Mouse (Mus musculus) megakaryocyte, embryonic 14.5 days (primary cell): ENCODE data around the gene Fgfr2. TPM values are rescaled to one million over a fixed set of nuclear protein-coding genes. Genes with fewer than 3 reads are reported as not detected.

Experiments
- H3K27me3 ChIP-seq: replicated peaks from 2 replicates; pipeline ENCODE3; 2012; ENCODE audit warnings: inconsistent platforms
- H3K36me3 ChIP-seq: replicated peaks from 2 replicates; pipeline ENCODE3; 2012; ENCODE audit warnings: low read length, inconsistent platforms, mixed read lengths
- H3K4me1 ChIP-seq: 2 replicates; pipeline ENCODE4 v1.6.1; 2012; ENCODE audit warnings: inconsistent platforms
- H3K4me3 ChIP-seq: replicated peaks from 2 replicates; pipeline ENCODE3; 2012; ENCODE audit warnings: moderate library complexity, mild to moderate bottlenecking, inconsistent platforms
- H3K9me3 ChIP-seq: 2 replicates; pipeline ENCODE4 v1.6.1; 2012; ENCODE audit warnings: inconsistent platforms
- FLI1 ChIP-seq: IDR thresholded peaks from 2 replicates; pipeline ENCODE4 v1.6.1; 2012; ENCODE audit warnings: low read length, inconsistent platforms, mixed read lengths
- GATA1 ChIP-seq: IDR thresholded peaks from 3 replicates; pipeline ENCODE4 v1.6.1; 2012; ENCODE audit warnings: mixed read lengths, low read length, inconsistent platforms, borderline replicate concordance
- polyA plus RNA-seq: library from polyadenylated mRNA; stranded (reverse); fragments of >175 nt; gene quantifications from 2 replicates; pipeline ENCODE4 v1.2.3, GENCODE M21; 2012; ENCODE audit warnings: low replicate concordance; ENCODE audit not compliant: insufficient read depth

The Fgfr2 gene
- polyA plus RNA-seq, 1 experiment = 0.45 TPM

DNA sequence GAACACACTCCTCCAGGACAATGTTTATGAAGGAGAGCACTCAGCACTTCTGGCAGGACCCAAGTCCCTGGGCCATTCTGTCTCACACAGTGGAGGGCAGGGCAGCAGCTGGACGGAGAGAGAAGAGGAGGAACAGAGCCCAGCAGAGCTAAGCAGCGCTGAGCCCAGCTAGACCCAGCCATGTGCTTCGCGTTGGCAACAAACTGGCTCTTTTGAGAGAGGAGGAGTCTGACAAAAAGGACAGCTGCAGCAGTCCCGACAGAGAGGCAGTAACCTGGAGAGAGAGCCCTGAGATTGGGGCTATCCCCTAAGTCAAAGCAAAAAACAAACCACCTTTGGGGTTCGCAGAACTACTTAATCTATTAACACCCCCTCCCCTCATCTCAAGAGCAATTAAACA lies 312.8 kb downstream of the Fgfr2 start:
- H3K9me3 ChIP-seq = no peaks in the 10 kb centered on the region

DNA sequence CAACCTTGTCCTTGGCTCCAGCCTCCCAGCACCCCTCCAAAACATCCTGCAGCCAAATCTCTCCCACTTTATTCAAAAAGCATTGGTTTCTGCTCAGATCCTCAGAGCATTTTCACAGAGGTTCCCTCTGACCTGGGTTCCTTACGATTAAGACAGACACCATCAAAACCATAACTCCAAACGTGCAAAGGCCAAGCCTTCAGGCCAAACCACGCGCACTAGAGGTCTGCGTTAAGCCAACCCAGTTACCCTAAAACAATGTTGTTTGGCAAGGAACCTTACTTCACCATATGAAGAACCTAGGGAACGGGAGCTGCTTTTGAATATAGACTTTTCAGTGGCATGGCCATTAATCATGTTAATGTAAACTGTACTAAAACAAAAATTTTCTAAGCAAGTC lies 313.4 kb downstream of the Fgfr2 start:
- Histone ChIP-seq H3K4me3 (peak overlapping the region; percentile 71), H3K4me1 (peaks cover 75% of the 10 kb centered on the region), H3K9me3 (no peaks in the 10 kb centered on the region), H3K36me3 (peaks cover 34% of the 10 kb centered on the region), H3K27me3 (no peaks in the 10 kb centered on the region)
- TF ChIP-seq GATA1 (no peak), FLI1 (no peak)

More for the DNA sequence above, 312.8 kb downstream of the Fgfr2 start:
- H3K36me3 ChIP-seq = peaks cover 29% of the 10 kb centered on the region
- TF ChIP-seq GATA1 = no peak
- TF ChIP-seq FLI1 = no peak
- no peaks in the 10 kb centered on the region for H3K27me3 ChIP-seq
- peaks cover 68% of the 10 kb centered on the region for H3K4me1 ChIP-seq
- peak overlapping the region; percentile 98 for H3K4me3 ChIP-seq

DNA sequence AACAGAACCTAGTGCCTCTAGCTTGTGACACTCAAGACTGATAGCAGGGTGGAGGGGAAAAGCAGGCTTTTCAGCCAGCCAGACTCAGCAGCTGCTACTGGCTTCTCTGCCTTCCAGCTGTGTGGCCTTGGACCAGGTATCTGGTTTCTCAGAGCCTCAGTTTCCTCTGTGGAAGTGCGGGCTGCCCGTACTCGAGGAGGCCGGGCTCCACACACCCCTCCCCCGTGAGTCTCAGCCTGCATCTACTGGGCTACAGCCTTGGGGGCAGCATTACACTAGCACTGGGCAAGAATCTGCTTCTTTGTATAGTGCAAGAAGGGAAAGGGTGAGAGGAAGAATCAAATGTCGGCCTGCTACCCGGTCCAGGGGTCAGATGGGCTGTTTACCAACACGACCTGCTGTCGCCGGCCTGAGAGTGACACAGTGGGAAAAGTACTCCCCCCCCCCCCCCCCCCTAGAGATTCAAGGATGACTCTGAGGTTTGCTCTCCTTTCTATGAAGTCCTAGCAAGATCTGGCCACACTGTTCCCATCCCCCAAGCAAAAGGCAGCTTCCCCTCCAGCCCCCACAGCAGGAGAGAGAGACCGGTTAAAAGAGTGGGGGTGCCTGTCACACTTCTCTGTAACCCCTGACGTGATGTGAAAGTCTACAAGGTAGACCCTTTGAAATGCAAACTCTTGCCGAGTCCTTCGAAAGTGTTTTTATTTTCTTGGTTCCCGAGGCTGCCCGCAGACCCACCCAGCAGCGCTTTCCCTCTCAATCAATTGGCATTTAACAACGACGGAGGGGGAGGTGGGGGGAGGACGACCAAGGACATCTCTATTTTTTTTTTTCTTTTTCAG lies 314.1 kb downstream of the Fgfr2 start:
- no peaks in the 10 kb centered on the region for H3K27me3 ChIP-seq
- H3K4me1 ChIP-seq = peaks cover 78% of the 10 kb centered on the region
- H3K9me3 ChIP-seq = no peaks in the 10 kb centered on the region
- H3K4me3 ChIP-seq = peak overlapping the region; percentile 87
- TF ChIP-seq FLI1 = no peak
- no peak for TF ChIP-seq GATA1
- peaks cover 38% of the 10 kb centered on the region for H3K36me3 ChIP-seq

DNA sequence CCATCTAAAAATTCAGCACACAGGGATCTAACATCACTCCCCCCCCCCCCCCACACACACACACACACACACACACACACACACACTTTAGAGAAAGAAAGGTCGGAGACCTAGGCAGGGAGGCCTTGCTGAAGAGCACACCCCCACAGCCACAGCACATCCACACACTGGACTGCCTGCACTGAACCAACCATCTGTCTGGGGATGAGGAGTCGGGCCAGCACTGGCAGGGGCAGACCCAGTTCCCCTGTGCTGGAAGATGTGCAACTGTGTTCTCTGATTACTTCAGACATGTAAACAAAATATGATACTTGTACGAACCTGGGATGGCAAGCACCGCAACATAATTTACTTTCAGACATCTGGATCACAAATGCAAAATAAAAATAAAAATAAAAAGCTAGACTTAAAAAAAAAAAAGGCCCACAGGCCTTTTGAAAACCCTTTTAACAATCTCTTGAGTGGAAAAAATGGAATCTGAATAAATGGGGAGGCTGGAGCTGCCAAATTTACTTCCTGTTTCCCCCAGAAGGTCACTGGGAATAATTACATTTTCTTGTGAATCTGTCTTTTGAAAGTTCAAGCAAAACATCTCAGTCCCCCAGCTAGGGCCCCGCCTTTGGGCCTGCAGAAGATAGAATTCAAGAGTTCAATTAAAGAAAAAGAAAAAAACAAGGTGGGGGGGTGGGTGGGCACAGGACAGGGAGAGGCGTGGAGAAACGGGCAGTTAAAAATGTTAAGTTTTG lies 314.9 kb downstream of the Fgfr2 start:
- Histone ChIP-seq H3K27me3 (no peaks in the 10 kb centered on the region), H3K4me1 (peaks cover 84% of the 10 kb centered on the region), H3K9me3 (no peaks in the 10 kb centered on the region), H3K36me3 (peaks cover 45% of the 10 kb centered on the region), H3K4me3 (peak overlapping the region; percentile 78)
- TF ChIP-seq FLI1 (no peak), GATA1 (no peak)

DNA sequence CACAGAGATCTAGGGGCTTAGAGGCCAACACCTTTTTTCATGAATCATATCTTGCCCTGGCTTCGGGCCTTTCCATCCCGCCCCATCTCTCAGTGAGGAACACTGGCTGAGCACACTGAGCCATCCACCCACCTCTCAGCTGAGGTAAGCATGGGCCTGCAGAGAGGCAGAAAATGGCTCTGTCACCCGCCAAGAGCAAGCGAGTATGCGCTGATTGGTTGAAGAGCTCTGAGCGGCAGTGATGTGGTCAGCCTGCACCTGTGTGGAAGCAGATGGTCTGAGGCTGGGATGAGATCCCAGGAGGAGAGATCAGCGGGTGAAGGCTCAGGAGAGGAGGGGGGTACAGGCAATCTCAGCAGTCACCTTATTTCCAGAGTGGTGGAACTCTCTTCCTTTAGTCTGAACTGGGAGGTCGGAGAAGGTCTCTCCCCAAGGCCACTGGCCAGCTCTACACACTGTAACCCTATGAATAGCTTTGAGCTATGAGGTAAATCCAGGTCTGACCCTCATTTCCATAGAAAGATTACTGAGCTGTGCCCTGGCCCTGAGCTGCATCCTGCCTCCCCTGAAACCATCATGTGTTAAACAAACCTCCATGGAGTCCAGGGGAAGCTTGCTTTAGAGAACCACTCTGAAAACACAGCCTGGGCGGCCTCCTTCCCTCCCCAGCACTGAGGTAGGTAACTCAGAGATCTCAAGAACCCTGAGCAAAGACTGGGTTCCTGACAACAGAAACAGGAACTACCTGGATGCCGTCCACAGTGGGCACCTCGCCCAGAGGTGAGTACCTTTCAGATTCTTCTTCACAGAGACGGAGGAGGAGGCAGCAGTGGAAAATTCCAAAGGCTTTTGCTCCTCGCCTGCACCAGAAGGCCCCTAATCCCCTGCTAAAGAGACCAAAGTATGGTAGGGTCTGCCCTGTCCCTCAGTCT lies 316.0 kb downstream of the Fgfr2 start:
- Histone ChIP-seq H3K9me3 (no peaks in the 10 kb centered on the region), H3K4me3 (no peak overlapping the region), H3K36me3 (peaks cover 56% of the 10 kb centered on the region), H3K27me3 (no peaks in the 10 kb centered on the region), H3K4me1 (peaks cover 94% of the 10 kb centered on the region)
- no peak for TF ChIP-seq FLI1
- TF ChIP-seq GATA1 = no peak

DNA sequence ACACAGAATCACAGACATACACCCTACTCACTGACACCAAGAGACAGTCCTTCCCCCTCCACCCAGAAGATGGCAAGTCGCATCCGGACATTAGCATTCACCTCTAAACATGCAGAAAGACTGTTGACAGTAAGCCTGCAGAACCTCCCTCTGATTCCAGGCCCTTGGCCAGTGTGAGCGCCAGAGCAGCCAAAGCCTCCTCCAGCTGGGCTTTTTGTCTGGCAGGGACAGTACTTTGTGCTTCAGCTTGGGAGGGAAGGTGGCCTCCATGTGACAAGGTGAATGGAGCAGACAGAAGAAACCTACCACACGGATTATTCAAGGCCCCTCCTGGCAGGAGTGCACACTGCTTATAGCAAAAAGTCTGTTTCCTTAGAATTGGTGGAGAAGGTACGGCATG lies 316.9 kb downstream of the Fgfr2 start:
- peaks cover 100% of the 10 kb centered on the region for H3K4me1 ChIP-seq
- H3K36me3 ChIP-seq = peaks cover 65% of the 10 kb centered on the region

DNA sequence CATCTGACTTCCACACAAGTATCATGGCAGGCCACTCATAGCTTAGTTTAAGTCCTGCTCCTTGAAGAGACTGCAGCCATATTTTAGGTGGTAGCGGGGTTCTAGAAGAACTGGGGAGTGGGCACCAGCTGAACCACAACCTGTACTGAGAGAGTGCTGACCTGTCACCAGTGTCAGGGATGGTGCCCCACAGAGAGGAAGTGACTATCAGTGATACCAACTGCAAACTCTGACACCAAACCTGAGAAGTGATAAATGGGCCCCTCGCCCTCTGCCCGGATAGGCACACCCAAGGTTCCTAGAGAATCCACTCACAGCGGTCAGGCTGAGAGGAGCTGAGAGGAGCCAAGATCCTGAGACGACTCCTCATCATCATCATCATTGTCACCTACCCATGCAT lies 318.2 kb downstream of the Fgfr2 start:
- Histone ChIP-seq H3K27me3 (no peaks in the 10 kb centered on the region), H3K4me1 (peaks cover 100% of the 10 kb centered on the region), H3K4me3 (peak overlapping the region; percentile 80), H3K36me3 (peaks cover 74% of the 10 kb centered on the region), H3K9me3 (no peaks in the 10 kb centered on the region)
- TF ChIP-seq FLI1 (no peak), GATA1 (no peak)

More for the DNA sequence above, 316.9 kb downstream of the Fgfr2 start:
- Histone ChIP-seq H3K9me3 (no peaks in the 10 kb centered on the region), H3K4me3 (no peak overlapping the region), H3K27me3 (no peaks in the 10 kb centered on the region)
- no peak for TF ChIP-seq FLI1
- no peak for TF ChIP-seq GATA1

DNA sequence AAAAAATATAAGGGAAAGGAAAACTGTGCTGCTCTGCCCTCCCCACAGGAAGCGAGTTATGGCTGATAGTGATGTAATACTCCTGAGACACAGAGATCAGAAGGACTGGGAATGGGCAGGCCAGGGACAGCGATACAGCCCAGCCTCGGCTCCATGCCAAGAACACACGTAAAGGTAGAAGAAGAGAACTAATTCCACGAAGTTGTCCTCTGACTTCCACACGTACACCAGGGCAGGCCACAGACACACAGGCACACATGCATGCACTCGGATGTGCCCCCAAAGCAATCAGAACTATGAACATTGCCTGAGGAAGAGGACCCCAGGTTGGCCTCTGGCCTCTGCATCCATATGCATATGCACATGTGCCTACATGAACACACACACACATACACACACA lies 318.7 kb downstream of the Fgfr2 start:
- H3K4me1 ChIP-seq = peaks cover 100% of the 10 kb centered on the region
- TF ChIP-seq FLI1 = no peak
- TF ChIP-seq GATA1 = no peak
- peak overlapping the region; percentile 80 for H3K4me3 ChIP-seq

DNA sequence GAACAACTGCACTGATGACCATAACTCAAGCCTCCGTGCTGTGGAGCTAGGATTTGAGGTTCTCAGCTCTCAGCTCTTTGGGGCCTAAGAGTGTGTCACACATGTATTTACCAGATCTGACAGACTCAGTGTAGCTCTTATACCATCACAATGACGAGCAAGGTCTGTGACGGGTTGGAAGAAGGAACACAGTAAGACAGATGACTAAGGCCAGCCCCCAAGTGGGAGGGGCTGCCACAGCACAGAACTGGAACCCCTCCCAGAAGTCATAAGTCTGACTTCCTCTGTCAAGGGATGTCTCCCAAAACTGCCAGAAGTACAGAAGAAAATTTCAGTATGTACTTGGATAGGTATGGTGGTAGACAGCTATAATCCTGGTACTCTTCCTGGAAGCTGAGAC lies 319.2 kb downstream of the Fgfr2 start:
- H3K27me3 ChIP-seq = no peaks in the 10 kb centered on the region
- TF ChIP-seq FLI1 = no peak
- no peak for TF ChIP-seq GATA1
- peak overlapping the region; percentile 31 for H3K4me3 ChIP-seq
- peaks cover 80% of the 10 kb centered on the region for H3K36me3 ChIP-seq
- H3K9me3 ChIP-seq = no peaks in the 10 kb centered on the region
- peaks cover 100% of the 10 kb centered on the region for H3K4me1 ChIP-seq

More for the DNA sequence above, 318.7 kb downstream of the Fgfr2 start:
- H3K27me3 ChIP-seq = no peaks in the 10 kb centered on the region
- H3K9me3 ChIP-seq = no peaks in the 10 kb centered on the region
- peaks cover 77% of the 10 kb centered on the region for H3K36me3 ChIP-seq
